Mouse (Mus musculus) olfactory bulb, adult 2 months (tissue): ENCODE measurements around the gene Arid5a.

Experiments used
- CTCF ChIP-seq: fragments of 200-500 bp; IDR thresholded peaks from 2 replicates; pipeline ENCODE4 v1.5.1; 2012; ENCODE audit warnings: low read depth, mild to moderate bottlenecking, low read length, moderate library complexity; ENCODE audit not compliant: insufficient read depth
- POLR2A ChIP-seq: fragments of 200-500 bp; IDR thresholded peaks from 2 replicates; pipeline ENCODE4 v1.6.1; 2012; ENCODE audit warnings: mild to moderate bottlenecking, low read depth, low read length, moderate library complexity; ENCODE audit not compliant: insufficient read depth

- no peak for TF ChIP-seq POLR2A
- no peak for TF ChIP-seq CTCF
Observed at GRCm38 (mm10) chr1:36260418-36260817, 47.1 kb upstream of the Arid5a start.
